Mouse (Mus musculus): ENCODE measurements around the gene Inpp4b.

Inpp4b gene

DNA sequence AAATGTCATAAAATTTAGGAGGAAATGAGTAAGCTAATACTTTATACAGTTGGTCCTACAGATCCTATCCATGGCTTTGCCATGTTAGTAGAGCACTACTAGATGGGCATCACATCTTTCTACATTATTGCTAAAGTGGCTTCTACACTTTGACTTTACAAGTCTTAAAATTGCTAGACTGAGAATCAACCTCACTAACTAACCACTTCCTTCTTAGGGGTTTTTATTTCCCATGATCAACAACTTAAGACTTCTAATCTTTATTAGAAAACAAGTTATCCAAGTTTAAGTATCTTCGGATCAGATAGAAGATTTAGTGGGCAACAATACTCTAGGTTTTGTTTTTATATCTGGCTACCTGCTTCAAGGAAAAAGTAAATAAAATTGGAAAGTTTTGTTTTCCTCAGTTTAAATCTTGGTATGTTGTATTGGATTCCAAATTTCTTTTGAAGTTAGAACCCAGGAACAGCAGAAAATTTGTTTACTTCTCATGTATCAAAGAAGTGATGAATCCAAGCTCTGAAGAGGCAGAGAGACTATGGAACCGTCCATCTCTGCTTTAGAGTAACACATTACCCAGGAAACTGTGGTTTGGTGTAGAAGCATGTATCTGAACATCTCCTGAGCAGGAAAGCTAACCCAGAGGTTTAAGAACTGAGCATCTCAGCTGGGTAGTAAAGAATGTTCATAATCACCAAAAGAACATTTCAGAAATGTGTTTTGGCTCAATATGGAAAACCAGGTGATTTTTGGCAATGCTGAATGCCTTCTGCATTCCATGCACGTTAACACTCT lies 361.4 kb downstream of the Inpp4b start:
- CTCF ChIA-PET: interaction anchor here (1.0 kb wide), 1 partner anchor 37 kb away, joined by 3 read pairs; no protein-coding TSS in a partner anchor

DNA sequence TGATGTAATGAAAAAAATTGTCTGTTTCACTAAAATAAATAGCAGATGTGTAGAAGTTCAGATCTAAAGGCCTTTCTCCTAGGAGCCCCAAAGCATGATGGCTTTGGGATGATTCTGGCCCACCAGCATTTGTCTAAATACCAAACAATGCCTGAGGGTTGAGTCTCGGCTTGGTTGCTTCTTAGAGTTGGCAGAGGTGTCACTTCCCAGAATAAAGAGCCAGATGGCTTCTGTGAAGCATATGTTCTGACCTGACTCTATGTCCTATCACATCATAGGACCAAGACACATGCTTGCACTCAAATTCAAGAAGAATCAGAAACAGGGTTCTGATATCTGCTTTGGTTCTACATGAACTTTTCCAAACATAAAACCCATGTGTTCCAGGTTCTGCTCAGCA lies 365.1 kb downstream of the Inpp4b start:
- CTCF ChIA-PET: no interaction called here

DNA sequence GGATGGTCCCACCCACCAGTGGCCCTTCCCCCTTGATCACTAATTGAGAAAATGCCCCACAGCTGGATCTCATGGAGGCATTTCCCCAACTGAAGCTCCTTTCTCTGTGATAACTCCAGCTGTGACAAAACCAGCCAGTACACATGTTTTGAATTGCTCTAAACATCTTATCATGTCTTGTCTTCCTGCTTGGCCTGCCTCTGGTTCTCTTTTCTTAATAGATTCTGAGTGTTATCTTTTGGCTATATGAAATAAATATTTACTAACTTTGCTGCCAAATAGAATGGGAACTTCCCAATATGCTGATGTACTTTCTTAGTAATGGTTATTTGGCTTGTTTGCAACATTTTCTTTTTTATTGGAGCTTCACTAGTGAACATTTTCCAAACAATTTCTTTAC lies 389.0 kb downstream of the Inpp4b start:
- CTCF ChIA-PET: no interaction called here

DNA sequence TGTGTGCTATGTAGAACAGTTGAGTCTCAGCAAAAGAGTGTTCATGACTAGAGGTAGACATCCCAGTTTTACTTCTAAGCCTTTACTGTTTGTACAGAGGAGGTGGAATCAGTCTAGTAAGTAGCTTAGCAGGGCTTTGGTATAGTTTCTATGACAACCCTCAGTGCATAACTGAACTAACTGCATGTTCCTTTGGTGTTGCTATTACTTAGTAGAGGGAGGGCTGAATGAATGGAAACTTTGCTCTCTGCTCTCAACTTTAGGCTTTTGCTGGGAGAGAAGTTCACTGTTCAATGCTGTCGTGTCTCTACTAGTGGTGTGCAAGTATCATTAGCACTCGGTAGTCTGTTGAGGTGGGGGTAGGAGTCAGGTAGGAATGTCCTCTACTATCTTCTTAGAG lies 393.3 kb downstream of the Inpp4b start:
- CTCF ChIA-PET: interaction anchor here (1.2 kb wide), 1 partner anchor 35 kb away, joined by 3 read pairs; no protein-coding TSS in a partner anchor

DNA sequence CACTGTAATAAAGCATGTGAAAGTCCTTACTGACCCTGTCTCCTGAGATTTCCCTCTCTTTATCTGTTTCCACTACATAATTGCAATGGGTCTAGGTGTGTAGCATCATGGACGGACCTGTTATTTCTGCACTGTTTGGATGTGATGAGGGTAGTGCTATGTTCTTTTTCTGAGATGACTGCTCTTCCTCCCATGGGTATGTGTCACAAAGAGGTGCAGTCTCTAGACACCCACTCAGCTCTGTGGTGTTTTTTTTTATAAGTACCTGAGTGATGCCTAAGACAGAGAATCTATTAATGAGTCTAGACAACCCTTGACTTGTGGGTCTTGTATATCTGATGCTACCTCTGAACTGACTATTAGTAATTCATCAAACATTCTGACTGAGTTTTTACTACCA lies 393.7 kb downstream of the Inpp4b start:
- CTCF ChIA-PET: no interaction called here

DNA sequence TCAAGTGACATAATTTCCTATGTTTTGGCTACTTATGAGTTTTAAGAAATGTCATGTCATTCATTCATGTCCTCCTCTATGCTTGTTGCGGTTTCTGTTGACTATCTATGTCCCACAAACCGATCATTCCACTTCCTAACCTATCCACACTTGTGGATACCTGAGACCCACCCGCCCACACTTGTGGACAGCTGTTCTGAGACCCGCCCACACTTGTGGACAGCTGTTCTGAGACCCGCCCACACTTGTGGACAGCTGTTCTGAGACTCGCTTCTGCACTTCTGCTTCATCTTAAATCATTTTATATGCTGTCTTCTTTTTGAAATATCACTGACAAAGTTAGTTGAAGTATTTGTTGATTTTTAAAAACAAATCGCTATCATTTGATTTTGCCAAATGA lies 400.2 kb downstream of the Inpp4b start:
- CTCF ChIA-PET: no interaction called here

DNA sequence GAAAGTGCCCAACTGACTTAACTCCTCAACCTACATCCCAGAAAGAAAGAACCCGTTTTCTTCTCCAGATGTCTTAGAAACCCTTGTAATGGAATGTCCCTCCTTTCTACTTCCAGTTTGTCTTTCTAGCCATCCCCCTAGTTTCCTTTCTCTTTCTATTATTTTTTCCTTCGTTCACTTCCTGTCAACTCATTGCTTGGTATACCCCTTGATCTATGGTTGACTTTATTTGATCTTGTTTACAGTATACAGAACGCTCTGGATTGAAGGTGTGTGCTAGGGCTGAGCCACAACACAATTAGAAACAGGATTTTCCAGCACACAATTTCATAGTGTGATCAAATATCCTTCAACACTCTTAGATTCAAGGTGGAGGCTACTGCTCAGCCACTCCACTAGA lies 400.7 kb downstream of the Inpp4b start:
- CTCF ChIA-PET: no interaction called here

DNA sequence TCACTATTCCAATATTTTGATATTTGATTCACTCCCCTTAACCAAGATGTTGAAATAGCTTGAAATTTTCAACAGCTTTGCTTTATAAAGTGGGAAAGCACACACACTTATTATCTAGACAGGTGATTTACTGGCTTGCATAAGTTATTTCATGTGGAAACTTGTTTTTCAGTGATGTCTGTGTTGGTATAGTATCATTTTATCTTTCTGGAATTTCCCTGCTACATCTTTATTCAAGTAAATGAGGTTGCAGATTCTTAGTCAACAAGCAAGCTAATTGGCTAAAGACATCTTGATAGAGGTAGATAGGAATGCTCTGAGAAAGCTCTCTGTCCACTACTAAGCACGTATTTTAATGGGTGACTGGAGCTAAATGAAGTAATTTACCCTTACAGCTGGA lies 403.1 kb downstream of the Inpp4b start:
- CTCF ChIA-PET: no interaction called here

DNA sequence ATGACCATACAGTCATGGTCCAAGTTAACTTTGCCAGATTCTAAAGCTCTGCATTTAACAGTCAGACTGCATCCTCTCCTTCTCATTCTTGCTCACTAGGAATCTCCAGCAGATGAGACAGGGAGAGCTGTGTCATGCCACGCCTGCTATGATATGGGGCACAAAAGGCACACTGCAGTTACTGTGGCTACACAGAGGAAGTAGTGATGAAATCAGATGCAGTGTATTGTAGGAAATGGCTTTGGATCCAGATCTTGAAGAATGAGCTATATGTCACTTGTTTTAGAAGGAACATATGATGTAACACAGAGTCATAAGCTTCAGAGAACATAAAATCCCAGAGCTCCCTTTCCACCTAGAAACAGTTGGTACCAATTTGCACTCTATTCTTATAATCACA lies 408.8 kb downstream of the Inpp4b start:
- CTCF ChIA-PET: no interaction called here

DNA sequence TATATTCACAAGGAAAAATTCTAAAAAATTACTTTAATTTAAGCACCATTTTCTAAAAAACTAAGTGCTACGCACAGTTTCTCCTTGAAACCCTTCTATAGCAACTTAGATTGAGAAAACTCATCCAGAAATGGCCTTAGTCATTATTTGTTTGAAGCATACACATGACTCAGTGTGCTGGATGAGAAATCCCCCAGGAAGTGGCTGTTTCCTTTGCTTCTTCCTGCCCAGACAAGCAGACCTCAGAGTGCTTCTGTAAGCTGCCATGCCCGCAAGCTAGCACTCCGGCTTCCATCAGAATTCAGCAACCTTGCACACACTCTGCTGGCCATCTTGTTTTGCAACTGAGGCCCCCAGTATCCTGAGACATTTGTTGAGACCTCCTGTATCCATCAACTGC lies 414.3 kb downstream of the Inpp4b start:
- CTCF ChIA-PET: no interaction called here

DNA sequence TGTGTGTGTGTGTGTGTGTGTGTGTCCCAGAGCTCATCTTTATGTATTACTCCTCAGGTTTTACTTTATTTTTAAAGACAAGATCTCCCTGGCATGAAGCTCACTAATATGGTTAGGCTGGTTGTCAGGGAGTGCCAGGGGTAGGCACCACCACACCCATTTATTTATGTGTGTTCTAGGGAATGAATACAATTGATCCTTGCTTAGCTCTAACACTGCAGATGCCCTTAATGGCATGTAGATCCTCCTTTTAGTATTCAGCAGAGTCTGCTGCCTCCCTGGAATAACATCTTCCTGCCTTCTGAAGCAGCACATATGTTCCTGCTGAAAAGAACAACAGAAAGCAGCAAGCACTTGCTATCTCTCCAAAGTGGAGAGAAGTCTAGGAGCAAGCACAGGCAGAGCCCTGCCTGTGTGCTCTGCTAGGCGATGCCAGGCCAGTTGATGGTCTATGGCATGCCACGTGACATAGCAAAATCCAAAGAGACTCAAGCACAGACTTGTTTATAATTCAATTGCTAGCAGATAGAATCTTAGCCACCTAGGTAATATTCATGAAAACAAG lies 415.3 kb downstream of the Inpp4b start:
- CTCF ChIA-PET: no interaction called here

DNA sequence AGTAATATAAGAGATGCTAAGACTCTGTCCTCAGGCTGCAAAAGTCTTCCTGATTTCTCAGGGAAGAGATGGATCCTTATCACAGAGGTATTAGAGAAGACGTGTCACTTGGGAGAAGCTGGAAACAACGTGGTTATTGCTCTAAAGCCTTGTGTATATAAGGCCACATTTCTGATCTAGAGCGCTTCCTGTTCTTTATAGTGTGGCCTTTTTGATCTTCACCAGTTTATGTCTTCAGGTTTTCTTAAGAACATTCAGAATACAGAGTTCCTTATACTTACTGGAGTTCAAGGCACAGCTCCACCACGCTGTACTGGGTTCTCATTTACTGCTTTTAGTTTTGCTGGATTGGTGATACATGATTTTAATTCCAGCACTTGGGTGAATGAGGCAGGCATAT lies 419.1 kb downstream of the Inpp4b start:
- CTCF ChIA-PET: interaction anchor here (0.7 kb wide), 1 partner anchor 85 kb away, joined by 4 read pairs; no protein-coding TSS in a partner anchor

DNA sequence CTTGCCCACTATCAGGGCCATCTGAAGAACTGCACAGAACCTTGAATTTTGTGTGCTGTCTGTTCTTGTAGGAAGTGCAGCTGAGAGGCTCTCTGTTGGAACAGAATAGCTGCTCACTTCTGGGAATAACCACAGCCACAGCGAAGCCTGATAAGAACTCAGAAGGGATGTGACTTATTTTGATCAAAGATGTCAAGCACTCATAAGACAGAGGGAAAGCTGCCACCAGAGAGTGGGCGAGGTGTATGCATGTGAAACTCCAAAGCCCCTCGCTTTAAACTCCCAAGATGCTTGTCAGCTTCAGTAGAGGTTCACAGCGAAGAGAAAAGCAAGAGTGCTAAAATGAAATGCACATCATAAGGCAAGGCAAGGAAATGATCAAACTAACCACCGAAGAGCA lies 423.7 kb downstream of the Inpp4b start:
- CTCF ChIA-PET: no interaction called here

DNA sequence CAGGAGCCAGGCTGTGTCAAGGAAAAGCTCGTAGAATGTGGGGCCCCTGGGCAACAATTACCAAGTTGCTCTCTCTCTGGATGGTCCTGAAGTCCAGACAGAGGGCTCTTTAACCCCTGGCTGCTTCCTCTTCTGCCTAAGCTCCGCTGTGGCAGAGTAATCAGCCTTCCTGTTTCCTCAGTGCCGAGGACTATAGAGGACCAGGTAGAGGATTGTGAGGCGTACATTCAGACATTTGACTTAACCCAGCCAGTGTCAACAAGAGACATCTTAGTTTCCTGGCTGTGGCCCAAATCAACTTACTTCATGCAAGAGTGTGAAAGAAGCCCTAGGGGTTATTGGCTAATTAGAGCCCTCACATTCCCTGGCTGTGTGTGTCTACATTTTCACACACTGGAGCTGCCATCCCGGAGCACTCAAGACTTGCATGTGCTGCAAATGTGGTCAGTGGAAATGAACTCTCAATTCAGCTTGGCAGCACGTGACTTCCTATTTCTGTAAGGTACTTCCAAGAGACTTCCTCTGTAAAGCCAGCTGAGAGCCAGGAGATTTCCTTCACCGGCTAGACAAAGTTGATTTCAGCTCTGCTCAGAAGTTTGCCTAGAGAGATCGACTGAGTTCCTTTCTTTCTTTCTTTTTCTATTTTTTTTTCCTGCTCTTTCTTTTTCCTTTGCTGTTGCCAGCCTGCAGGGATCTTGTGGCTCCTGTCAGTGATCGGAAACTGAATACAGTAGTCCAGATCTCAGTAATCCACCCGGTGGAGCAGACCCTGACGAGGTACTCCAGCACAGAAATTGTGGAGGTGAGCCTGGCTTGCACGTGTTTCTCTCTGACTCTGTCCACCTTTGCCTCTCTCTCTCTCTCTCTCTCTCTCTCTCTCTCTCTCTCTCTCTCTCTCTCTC lies 425.3 kb downstream of the Inpp4b start:
- CTCF ChIA-PET: interaction anchor here (0.6 kb wide), 1 partner anchor 1457 kb away, joined by 3 read pairs; no protein-coding TSS in a partner anchor

DNA sequence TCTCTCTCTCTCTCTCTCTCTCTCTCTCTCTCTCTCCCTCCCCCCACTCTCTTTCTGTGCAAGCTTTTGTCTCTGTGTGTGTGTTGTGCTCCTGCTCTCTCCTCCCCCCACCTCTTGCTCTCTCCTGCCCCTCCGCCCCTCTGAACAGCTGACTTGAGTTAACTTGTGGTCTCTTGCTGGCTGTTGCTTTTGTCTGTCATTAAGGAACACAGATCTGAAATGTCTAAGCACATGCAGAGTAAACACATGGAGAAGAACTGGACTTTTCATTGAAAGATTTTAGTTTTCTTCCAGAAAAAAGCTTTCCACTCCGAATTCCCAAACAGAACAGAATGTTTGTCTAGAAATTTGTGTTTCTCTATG lies 425.9 kb downstream of the Inpp4b start:
- CTCF ChIA-PET: no interaction called here

DNA sequence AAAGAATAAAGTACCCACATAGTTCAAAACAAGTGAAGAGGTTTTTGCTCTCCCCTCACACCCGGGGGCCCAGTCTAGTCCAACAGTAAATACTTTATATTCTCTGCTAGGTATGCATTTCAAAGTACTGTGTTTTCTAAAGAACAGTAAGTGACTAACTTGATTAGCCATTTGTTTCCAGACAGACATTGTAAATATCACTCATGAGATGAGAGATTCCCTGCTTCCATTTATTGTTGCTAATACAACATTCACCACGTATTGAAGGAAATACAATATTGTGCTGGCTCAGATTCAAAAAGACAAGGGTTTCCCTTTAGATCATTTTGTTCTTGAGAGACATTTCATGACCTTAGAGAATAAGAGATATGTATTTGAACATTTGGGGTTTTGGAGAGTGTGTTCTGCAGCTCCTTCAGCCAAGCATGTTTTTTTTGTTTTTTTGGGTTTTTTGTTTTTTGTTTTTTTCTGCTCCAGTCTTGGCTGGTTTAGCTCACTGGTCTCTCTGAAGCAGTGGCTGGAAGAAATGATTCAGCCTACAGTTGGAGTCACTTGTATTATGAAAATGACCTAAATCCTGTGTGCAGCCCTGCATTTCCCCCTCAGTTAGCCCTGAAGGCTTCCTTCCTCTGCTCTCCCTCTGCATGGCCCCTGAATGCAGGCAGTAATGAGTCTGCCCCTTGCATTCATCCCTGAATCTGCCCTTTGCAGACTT lies 426.5 kb downstream of the Inpp4b start:
- CTCF ChIA-PET: no interaction called here

DNA sequence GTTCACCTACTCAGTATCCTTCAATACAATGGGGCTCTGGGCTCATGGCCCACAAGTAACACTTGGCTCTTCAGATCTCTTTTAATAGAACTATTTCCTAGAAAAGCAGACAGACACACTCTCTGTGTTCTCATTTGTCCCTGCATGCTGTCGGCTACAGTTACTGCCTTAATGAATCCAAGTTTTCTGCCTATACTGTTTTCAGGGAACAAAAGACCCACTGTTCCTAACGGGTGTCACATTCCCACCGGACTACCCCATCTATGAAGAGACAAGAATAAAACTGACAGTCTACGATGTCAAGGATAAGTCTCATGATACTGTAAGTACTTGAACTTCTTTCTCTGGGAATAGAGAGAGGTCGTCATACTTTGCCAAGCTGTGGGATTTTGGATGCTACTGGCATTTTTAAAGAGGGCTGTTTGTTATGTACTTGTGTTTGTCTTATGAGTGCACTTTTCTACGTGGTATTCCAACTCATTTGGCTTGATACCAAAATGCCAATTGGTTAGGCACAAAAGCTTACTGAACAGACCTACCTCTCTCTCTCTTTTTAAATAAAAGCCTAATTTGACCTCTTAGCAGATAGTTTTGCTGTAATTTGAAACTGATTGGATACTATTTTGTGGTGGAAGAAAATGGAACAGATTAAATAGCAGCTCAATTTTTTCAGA lies 428.4 kb downstream of the Inpp4b start:
- CTCF ChIA-PET: no interaction called here

DNA sequence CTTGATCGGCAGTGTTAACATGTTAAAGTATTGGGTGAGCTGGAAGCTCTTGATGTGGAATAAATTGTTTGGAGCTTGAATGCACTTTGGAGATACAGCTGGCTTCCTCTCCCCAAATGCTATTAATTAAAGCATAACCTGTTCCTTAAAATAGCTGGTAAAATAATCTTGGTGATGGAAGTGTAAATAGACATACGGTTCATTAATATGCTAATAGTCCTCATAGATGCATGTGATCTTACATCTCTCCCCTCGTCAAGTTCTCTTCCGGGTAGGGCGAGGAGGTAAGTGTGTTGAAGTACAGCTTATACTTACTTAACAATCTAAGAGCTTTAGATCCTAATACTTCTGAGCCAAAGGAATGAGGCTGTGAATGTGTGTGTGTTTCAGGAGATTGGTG lies 430.5 kb downstream of the Inpp4b start:
- CTCF ChIA-PET: no interaction called here

DNA sequence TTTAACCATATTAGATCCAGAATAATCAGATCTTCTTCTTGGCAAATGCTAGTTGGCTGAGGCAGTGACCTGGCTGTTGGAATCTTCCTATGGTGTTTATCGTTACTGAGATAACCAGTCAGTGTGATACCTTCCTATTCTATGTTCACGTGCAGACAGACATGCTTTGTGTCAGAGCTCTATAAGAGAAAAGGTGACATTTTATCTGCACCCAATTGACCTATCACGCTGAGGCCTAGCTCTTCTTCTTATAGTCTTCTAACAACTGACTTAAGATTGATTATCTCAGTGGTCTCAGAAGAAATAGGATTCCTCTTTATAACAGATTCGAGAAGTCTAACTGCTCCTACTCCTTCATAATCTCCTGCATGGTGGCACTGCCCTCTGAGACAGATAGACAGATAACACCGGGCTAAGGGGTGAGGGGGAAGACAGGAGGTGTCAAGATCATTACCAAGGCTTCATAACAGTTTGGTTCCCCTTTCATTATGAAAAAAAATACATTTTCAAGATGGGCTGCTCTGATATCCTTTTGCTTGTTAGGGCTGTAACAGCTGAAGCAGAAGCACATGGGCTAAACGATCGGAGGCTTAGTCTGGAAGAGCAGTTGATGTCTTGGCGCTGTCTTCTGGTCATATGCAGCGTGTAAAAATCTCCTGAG lies 431.1 kb downstream of the Inpp4b start:
- CTCF ChIA-PET: no interaction called here

DNA sequence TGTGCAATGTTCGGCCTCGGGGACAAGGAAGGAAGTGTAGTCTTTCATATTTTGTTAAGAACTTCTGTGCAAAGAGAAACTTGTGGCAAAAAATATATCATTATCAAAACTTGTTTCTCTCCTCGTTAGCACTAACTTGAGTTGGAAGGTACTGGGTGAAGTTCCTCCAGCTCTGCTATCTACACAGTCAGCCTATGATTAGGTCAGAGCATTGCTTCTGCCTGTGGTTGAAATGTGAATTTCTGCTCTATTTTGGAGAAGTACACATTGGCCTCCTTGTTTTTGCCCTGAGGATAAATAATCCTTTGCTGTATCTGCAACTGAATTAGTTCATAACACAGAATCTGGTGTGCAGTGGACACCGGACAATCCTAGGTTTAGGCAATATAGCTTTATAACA lies 431.7 kb downstream of the Inpp4b start:
- CTCF ChIA-PET: no interaction called here

DNA sequence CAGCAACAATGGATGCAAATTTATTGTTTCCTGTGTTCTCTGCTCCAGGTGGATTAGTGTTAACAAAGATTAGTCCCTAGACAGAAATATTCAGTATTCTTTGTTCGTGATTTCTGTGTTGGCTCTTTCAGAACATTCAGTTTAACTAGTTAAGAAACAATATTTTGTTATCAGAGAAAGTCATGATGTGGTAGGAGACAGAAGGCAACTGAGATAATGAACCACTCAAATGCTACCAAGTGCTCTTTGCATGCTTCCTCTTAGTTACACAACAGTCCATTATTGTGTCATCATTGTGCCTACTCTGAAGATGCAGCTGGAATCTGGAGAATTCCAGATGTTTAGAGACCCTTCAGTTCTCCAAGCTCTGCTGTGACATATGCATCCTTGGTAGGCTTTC lies 432.1 kb downstream of the Inpp4b start:
- CTCF ChIA-PET: no interaction called here
